Mouse (Mus musculus) cortical plate, adult 2 months (tissue): Measurements from ENCODE around the gene Hist1h4m. TPM values are rescaled to one million over a fixed set of nuclear protein-coding genes. Genes with fewer than 3 reads are reported as not detected.
"Not testable (repeated sequence)": the region's sequence is repeated elsewhere in the genome, so short reads cannot be mapped to it uniquely, and the experiment has no call there.

Experiments
- H3K27ac ChIP-seq: fragments of 200-500 bp; 2 replicates; pipeline ENCODE4 v1.5.1; 2012; ENCODE audit warnings: low read length, control low read depth, inconsistent platforms; ENCODE audit not compliant: insufficient read depth
- H3K4me1 ChIP-seq: fragments of 200-500 bp; 2 replicates; pipeline ENCODE4 v1.6.1; 2011; ENCODE audit warnings: low read length; ENCODE audit not compliant: control insufficient read depth, insufficient read depth
- H3K4me3 ChIP-seq: fragments of 200-500 bp; 2 replicates; pipeline ENCODE4 v1.5.1; 2011; ENCODE audit warnings: mild to moderate bottlenecking, low read length, control low read depth; ENCODE audit not compliant: insufficient read depth
- CTCF ChIP-seq: fragments of 200-500 bp; IDR thresholded peaks from 2 replicates; pipeline ENCODE4 v1.5.1; 2011; ENCODE audit warnings: mild to moderate bottlenecking, control low read depth, low read length; ENCODE audit not compliant: insufficient read depth; ENCODE audit errors: extremely low read depth
- POLR2A ChIP-seq: fragments of 200-500 bp; IDR thresholded peaks from 2 replicates; pipeline ENCODE4 v1.6.1; 2011; ENCODE audit warnings: mild to moderate bottlenecking, low read length, control low read depth; ENCODE audit not compliant: insufficient read depth; ENCODE audit errors: extremely low read depth
- polyA plus RNA-seq: library from polyadenylated mRNA; depleted of rRNA; stranded (reverse); fragments of >200 nt; gene quantifications from 2 replicates; pipeline ENCODE4 v1.2.3, GENCODE M21; 2012

Hist1h4m gene
- polyA plus RNA-seq, 1 experiment, result not detected

DNA sequence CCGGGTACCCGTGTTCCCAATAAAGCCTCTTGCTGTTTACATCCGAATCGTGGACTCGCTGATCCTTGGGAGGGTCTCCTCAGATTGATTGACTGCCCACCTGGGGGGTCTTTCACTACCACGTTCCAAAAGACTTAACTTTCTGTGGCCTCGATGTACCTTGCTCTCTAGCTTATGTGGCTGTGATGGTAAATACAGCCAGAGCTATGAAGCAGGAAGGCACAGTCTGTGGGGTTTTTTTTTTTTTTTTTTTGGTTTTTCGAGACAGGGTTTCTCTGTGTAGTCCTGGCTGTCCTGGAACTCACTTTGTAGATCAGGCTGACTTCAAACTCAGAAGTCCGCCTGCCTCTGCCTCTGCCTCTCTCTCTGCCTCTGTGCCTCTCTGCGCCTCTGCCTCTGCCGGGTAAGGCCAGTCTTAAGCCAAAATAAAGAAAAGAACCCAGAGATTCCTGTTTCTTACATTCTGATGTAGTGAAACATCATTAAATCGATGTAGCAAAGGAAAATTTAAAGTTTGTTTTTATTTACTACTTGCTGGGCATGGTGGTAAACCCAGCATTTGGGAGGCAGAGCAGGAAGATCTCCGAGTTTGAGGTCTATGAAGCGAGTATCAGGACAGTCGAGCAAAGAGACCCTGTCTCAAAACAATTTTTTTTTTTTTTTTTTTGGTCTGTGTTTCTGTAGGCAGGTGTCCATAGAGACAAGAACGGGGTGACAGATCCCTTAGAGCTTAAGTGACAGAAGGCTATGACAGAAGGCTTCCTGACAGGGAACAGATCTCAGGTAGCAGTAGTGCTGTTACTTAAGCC lies 8.7 kb downstream of the Hist1h4m start:
- H3K4me1 ChIP-seq, H3K27ac ChIP-seq, H3K4me3 ChIP-seq: not testable (repeated sequence)

GRCm38 (mm10) chr13:21828511-21828910 lies 17.0 kb downstream of the Hist1h4m start:
- Histone ChIP-seq H3K27ac (no peak overlapping the region), H3K4me3 (no peak overlapping the region), H3K4me1 (no peaks in the 10 kb centered on the region)
- no peak for TF ChIP-seq CTCF
- no peak for TF ChIP-seq POLR2A

DNA sequence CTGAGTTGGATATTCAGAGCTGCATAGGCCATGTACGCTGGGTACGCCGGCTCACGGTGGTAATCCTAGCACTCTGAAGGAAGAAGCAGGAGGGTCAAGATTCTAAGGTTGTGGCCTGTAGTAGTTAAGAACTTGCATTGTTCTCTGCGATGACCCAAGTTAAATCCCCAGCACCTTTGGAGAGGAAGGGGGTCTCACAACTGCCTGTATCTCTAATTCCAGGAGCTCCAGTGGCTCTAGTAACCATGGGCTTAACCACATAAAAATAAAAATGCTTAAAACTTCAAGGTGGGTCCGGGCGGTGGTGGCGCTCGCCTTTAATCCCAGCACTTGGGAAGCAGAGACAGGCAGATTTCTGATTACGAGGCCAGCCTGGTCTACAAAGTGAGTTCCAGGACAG lies 18.8 kb downstream of the Hist1h4m start:
- H3K27ac ChIP-seq, result no peak overlapping the region
- TF ChIP-seq CTCF, result no peak
- TF ChIP-seq POLR2A, result no peak
- no peak overlapping the region for H3K4me3 ChIP-seq
- H3K4me1 ChIP-seq, result no peaks in the 10 kb centered on the region

DNA sequence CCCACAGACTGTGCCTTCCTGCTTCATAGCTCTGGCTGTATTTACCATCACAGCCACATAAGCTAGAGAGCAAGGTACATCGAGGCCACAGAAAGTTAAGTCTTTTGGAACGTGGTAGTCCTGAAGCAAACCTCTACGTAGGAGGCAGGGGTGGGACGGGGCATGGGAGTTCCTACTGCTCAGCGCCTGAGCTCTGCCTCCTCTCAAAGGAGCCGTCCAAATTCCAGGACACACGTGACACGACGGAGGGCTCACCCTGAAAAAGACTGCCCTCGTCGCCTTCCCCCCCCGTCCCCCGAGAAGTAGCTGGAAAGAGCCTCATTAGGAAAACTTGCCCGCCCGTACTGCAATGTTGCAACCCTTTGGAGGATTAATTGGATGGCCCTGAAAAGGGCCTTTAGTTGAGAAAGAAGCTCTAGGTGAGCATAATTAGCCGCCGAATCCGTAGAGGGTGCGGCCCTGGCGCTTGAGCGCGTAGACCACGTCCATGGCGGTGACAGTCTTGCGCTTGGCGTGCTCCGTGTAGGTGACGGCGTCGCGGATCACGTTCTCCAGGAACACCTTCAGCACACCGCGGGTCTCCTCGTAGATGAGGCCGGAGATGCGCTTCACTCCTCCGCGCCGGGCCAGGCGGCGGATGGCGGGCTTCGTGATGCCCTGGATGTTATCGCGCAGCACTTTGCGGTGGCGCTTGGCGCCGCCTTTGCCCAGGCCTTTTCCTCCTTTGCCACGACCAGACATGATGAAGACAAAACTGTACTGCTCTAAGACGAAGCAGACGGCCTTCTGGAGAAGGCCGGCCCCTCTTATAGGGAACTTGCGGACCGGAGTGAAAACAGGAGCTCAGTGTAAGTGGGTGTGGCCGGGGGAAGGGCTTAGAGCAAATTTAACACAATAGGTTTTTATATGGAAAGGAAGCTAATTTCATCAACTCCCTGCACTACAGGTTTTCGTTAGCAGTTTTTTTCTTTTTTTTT lies 20.2 kb downstream of the Hist1h4m start, which contains the start of gene Hist1h4n:
Gene Hist1h4n, minus strand, starts transcription at position 779 of the 977 bp plus-strand sequence.
- H3K4me3 ChIP-seq, result peak within 1 kb of the TSS; percentile 31; the same call in 1 of the 2 replicates
- H3K27ac ChIP-seq, H3K4me1 ChIP-seq: not testable (repeated sequence)
- peak; percentile 62 for TF ChIP-seq POLR2A

DNA sequence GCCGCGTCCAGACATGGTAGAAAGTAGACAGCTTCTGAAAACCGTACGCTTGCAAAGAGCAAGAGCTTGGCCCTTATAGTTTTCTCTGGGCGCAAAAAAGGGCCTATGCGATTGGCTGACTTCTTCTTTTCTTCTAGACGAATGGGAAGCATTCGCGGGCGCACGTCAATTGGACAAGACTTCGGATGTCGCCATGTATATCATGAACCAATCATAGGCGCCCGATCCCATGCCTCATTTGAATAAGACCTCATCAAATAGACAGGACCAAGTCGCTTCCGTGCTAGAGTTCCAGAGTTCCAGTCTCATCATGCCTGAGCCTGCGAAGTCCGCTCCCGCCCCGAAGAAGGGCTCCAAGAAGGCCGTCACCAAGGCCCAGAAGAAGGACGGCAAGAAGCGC lies 21.9 kb downstream of the Hist1h4m start, which contains the start of the genes Hist1h2ap and Hist1h2br:
Gene Hist1h2ap, minus strand, starts transcription at position 47 of the 400 bp plus-strand sequence.
Gene Hist1h2br, plus strand, starts transcription at position 283 of the 400 bp plus-strand sequence.
- H3K4me1 ChIP-seq, H3K4me3 ChIP-seq, H3K27ac ChIP-seq: not testable (repeated sequence)

- not testable (repeated sequence) for H3K4me3 ChIP-seq, H3K27ac ChIP-seq, H3K4me1 ChIP-seq
Observed at GRCm38 (mm10) chr13:21840508-21840907, 29.0 kb downstream of the Hist1h4m start.

DNA sequence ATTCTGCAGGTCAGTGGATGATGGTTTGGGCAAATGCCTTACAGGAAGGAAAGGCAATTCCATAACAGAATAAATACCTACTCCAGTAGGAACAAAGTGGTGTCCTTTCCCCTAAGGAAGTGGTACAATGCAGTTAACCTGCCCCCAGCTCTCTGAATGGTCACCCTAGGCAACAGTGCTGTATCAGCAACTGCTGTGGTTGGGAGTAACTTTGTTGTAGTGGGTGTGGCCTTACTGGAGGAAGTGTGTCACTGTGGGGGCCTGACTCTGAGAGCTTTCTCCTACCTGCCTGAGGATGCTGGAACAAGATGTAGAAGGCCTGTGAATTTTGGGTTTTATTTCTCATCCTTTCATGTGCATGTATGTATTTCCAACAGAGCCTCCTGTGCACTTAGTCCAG lies 34.8 kb downstream of the Hist1h4m start:
- H3K27ac ChIP-seq, H3K4me1 ChIP-seq, H3K4me3 ChIP-seq: not testable (repeated sequence)

- no peak overlapping the region for H3K27ac ChIP-seq
- no peak overlapping the region for H3K4me3 ChIP-seq
- no peaks in the 10 kb centered on the region for H3K4me1 ChIP-seq
- TF ChIP-seq POLR2A (no peak), CTCF (no peak)
Observed at GRCm38 (mm10) chr13:21847883-21848282, 36.3 kb downstream of the Hist1h4m start.

DNA sequence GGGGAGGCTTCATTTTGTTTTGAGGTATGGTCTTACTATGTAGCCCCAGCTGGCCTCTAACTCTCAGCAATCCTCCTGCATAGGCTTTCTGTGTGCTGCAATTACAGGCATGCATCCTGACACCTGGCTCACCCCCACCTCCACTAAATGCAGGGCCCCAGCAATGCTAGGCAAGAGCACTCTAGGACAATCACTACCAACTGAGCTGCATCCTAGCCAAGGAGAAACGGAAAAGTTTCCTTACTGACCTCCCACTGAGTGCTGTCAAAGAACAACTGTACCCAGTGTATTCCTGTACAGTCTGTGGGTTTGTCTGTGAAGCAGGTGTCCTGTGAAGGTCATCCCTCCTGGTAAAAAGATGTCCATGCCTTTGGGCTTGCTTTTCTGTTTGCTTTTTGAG lies 39.1 kb downstream of the Hist1h4m start:
- H3K4me1 ChIP-seq, H3K4me3 ChIP-seq, H3K27ac ChIP-seq: not testable (repeated sequence)

- no peaks in the 10 kb centered on the region for H3K4me1 ChIP-seq
- no peak overlapping the region for H3K4me3 ChIP-seq
- TF ChIP-seq CTCF, result no peak
- TF ChIP-seq POLR2A, result no peak
- no peak overlapping the region for H3K27ac ChIP-seq
Observed at GRCm38 (mm10) chr13:21852215-21852945, 40.8 kb downstream of the Hist1h4m start.
